Mouse (Mus musculus): ENCODE data around the gene Cnksr3. TPM values are rescaled to one million over a fixed set of nuclear protein-coding genes. Genes with fewer than 3 reads are reported as not detected.

Cnksr3 gene
- polyA plus RNA-seq, 1 experiment from 2014 or later: 3.2 TPM

DNA sequence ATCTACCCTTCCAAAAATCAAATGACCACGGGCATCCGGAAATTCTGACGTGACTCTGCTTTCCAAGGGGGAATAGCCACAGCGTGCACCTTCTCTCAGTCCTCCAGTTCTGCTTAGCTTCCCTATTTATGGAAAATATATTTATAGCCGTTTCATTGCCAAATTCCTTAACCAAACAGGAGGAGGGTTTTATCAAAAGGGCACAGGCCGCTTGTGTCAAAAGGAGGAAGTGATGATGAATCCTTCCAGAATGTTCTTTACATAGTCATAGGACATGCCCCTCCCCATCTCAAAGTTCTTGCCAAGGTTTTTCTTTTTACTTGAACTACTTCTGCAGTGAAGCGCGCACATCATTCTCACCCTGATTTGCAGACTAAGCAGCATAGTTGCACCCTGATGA, 69.8 kb downstream of the Cnksr3 start:
- no peaks in the 10 kb centered on the region for H3K36me3 ChIP-seq (ENCODE audit: control insufficient read depth, insufficient read depth, low read length)
- no peaks in the 10 kb centered on the region for H3K27me3 ChIP-seq (replicated peaks; ENCODE audit: control insufficient read depth, insufficient read depth, low read length)
- no peak overlapping the region for H3K27ac ChIP-seq (ENCODE audit: low read depth, low read length)
- WGBS: 93% methylated on average over 8 of the region's 8 CpGs
- H3K4me3 ChIP-seq (ENCODE audit: low read depth, low read length): no peak overlapping the region
- H3K4me1 ChIP-seq (ENCODE audit: control insufficient read depth, insufficient read depth, low read length): no peaks in the 10 kb centered on the region
- no peaks in the 10 kb centered on the region for H3K9me3 ChIP-seq (replicated peaks; ENCODE audit: control insufficient read depth, low read length)
- DNase-seq (ENCODE audit: low spot score): no peak
- H3K9ac ChIP-seq (ENCODE audit: low read length): no peak overlapping the region
- no peak for ATAC-seq
- no peak overlapping the region for H3K4me2 ChIP-seq (ENCODE audit: low read length)

DNA sequence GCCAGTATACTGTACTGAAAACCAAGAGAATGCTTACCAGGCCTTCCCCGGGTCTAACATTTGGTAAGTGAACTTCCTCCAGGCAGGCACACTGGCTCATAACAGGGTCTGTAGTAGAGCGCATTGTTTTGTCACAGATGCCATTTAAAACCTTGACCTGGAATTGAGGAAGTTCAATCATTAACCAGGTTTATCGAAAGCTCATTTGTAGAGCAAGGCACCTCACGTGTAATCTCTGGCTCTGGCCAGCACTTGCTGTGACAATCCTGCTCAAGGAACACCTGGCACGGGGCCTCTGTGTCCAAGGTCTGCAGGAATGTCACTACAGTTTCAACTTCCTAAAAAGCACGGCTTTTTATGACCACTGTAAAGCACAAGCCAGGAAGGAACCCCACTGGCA, 71.8 kb downstream of the Cnksr3 start:
- H3K27me3 ChIP-seq (replicated peaks; ENCODE audit: control insufficient read depth, insufficient read depth, low read length): no peaks in the 10 kb centered on the region
- WGBS: 87% methylated on average over 6 of the region's 6 CpGs
- ATAC-seq (no peak), DNase-seq (ENCODE audit: low spot score) (no peak)
- no peaks in the 10 kb centered on the region for H3K9me3 ChIP-seq (replicated peaks; ENCODE audit: control insufficient read depth, low read length)
- H3K4me3 ChIP-seq (ENCODE audit: low read depth, low read length): no peak overlapping the region
- no peak overlapping the region for H3K9ac ChIP-seq (ENCODE audit: low read length)
- H3K27ac ChIP-seq (ENCODE audit: low read depth, low read length): no peak overlapping the region
- no peak overlapping the region for H3K4me2 ChIP-seq (ENCODE audit: low read length)
- no peaks in the 10 kb centered on the region for H3K36me3 ChIP-seq (ENCODE audit: control insufficient read depth, insufficient read depth, low read length)
- no peaks in the 10 kb centered on the region for H3K4me1 ChIP-seq (ENCODE audit: control insufficient read depth, insufficient read depth, low read length)

DNA sequence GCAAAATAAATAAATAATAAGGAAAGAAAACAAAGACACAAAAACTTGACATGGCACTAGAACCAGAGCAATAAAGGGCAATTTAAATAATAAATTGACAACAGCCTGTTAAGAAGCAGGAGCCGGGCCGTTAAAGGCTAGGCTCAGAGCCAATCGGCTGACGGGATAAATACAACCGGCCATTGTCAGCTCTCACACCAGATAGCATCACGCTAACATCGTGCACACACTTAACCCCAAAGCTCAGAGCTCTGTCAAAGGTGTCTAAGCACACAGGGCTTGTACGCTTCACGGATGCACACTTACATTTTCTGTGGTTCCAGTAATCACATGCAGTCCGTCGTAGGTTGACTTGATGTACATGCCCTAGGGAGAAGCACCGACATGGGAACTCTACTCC, 74.0 kb downstream of the Cnksr3 start:
- H3K4me3 ChIP-seq (ENCODE audit: low read depth, low read length): no peak overlapping the region
- peak; percentile 39 for DNase-seq (ENCODE audit: low spot score)
- no peak overlapping the region for H3K4me2 ChIP-seq (ENCODE audit: low read length)
- H3K36me3 ChIP-seq (ENCODE audit: control insufficient read depth, insufficient read depth, low read length): 0 out of 2 replicates have a peak, but pooled peaks cover 5% of the 10 kb centered on the region
- H3K27ac ChIP-seq (ENCODE audit: low read depth, low read length): no peak overlapping the region
- 50% methylated on average over 12 of the region's 12 CpGs for WGBS
- H3K27me3 ChIP-seq (replicated peaks; ENCODE audit: control insufficient read depth, insufficient read depth, low read length): no peaks in the 10 kb centered on the region
- H3K4me1 ChIP-seq (ENCODE audit: control insufficient read depth, insufficient read depth, low read length): no peaks in the 10 kb centered on the region
- ATAC-seq: peak; percentile 60; the same call in 1 of the 2 replicates
- no peak overlapping the region for H3K9ac ChIP-seq (ENCODE audit: low read length)
- no peaks in the 10 kb centered on the region for H3K9me3 ChIP-seq (replicated peaks; ENCODE audit: control insufficient read depth, low read length)

DNA sequence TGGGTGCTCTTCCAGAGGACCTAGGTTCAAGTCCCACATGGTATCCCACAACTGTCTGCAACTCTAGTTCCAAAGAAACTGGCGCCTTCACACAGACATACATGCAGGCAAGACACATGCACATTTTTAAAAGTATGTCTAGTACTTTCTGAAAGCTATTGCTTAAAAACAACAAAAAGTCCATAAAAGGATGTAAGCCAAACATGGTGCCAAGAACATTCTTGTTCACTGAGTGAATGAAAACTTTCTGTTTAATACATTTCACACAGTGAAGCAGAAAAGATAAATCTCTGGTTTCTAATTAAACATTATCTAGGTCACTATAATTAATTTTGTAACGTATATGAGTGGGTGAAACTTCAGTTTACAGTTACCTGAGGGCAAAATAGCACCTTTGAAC, 76.3 kb downstream of the Cnksr3 start:
- Histone ChIP-seq H3K4me1 (ENCODE audit: control insufficient read depth, insufficient read depth, low read length) (no peaks in the 10 kb centered on the region), H3K4me3 (ENCODE audit: low read depth, low read length) (no peak overlapping the region), H3K9ac (ENCODE audit: low read length) (no peak overlapping the region), H3K9me3 (replicated peaks; ENCODE audit: control insufficient read depth, low read length) (no peaks in the 10 kb centered on the region), H3K27me3 (replicated peaks; ENCODE audit: control insufficient read depth, insufficient read depth, low read length) (no peaks in the 10 kb centered on the region), H3K4me2 (ENCODE audit: low read length) (no peak overlapping the region), H3K36me3 (ENCODE audit: control insufficient read depth, insufficient read depth, low read length) (0 out of 2 replicates have a peak, but pooled peaks cover 9% of the 10 kb centered on the region), H3K27ac (ENCODE audit: low read depth, low read length) (no peak overlapping the region)
- WGBS: 82% methylated on average over 2 of the region's 2 CpGs
- ATAC-seq: no peak
- DNase-seq (ENCODE audit: low spot score): no peak

DNA sequence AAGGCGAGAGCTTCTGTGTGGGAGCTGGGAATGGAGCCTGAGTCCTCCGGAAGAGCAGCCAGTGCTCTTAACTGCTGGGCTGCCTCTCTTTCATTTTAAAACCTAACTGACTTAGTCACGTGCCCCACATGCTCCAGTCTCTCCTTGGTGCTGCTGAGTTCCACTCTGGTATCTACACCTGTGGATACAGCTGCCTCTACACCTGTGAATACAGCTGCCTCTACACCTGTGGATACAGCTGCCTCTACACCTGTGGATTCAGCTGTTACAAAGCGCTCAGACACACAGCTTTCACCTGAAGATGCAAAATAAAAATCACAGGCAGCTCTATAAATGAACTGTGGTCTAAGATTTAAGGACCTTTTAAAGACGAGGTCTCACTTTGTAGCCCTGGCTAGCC, 79.0 kb downstream of the Cnksr3 start:
- ATAC-seq (no peak), DNase-seq (ENCODE audit: low spot score) (no peak)
- no peak overlapping the region for H3K4me2 ChIP-seq (ENCODE audit: low read length)
- H3K9me3 ChIP-seq (replicated peaks; ENCODE audit: control insufficient read depth, low read length): no peaks in the 10 kb centered on the region
- H3K27me3 ChIP-seq (replicated peaks; ENCODE audit: control insufficient read depth, insufficient read depth, low read length): no peaks in the 10 kb centered on the region
- no peaks in the 10 kb centered on the region for H3K4me1 ChIP-seq (ENCODE audit: control insufficient read depth, insufficient read depth, low read length)
- no peak overlapping the region for H3K4me3 ChIP-seq (ENCODE audit: low read depth, low read length)
- H3K9ac ChIP-seq (ENCODE audit: low read length): no peak overlapping the region
- WGBS: 92% methylated on average over 5 of the region's 5 CpGs
- H3K27ac ChIP-seq (ENCODE audit: low read depth, low read length): no peak overlapping the region
- H3K36me3 ChIP-seq (ENCODE audit: control insufficient read depth, insufficient read depth, low read length): 0 out of 2 replicates have a peak, but pooled peaks cover 9% of the 10 kb centered on the region

DNA sequence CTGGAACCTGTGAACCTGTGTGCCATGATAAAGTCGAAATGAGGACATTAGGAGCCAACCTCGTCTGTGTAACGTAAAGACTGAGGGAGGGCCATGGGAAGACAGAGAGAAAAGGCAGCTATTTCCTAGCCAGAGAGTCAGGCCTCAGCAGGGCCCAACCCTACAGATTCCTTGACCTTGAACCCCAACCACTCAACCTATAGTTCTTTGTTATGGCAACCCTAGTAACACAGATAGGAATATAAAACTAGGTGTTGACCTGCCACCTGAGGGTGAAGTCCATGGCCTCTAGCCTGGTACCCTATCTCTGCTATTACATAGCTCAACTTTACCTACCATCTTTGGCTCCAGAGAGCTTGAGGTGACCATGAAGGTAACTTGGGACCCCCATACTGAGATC, 80.6 kb downstream of the Cnksr3 start:
- ATAC-seq: no peak
- no peak overlapping the region for H3K4me2 ChIP-seq (ENCODE audit: low read length)
- no peak overlapping the region for H3K9ac ChIP-seq (ENCODE audit: low read length)
- H3K36me3 ChIP-seq (ENCODE audit: control insufficient read depth, insufficient read depth, low read length): 0 out of 2 replicates have a peak, but pooled peaks cover 9% of the 10 kb centered on the region
- no peak overlapping the region for H3K4me3 ChIP-seq (ENCODE audit: low read depth, low read length)
- no peaks in the 10 kb centered on the region for H3K27me3 ChIP-seq (replicated peaks; ENCODE audit: control insufficient read depth, insufficient read depth, low read length)
- H3K9me3 ChIP-seq (replicated peaks; ENCODE audit: control insufficient read depth, low read length): no peaks in the 10 kb centered on the region
- H3K4me1 ChIP-seq (ENCODE audit: control insufficient read depth, insufficient read depth, low read length): no peaks in the 10 kb centered on the region
- WGBS: 98% methylated on average over 3 of the region's 3 CpGs
- H3K27ac ChIP-seq (ENCODE audit: low read depth, low read length): no peak overlapping the region
- DNase-seq (ENCODE audit: low spot score): no peak

DNA sequence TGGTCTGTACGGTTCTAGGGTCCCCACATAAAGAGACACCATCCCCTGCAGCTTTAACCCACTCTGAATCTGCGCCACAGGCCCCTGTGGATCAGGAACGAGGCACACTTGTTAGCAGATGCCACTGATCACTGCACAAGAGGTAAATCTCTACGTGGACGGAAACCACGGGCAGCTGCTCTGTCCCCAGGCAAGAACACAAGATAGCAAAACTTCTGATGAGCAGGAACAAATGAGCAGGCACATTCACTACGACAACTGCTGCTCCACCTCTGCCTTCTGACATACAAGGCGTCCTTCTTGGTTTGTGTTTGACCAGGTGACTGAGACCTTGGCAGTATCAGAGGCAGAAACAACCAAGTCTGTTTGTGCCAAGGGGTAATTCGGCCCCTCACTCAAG, 84.2 kb downstream of the Cnksr3 start:
- ATAC-seq (no peak), DNase-seq (ENCODE audit: low spot score) (no peak)
- 92% methylated on average over 9 of the region's 9 CpGs for WGBS
- H3K4me2 ChIP-seq (ENCODE audit: low read length): no peak overlapping the region
- no peaks in the 10 kb centered on the region for H3K27me3 ChIP-seq (replicated peaks; ENCODE audit: control insufficient read depth, insufficient read depth, low read length)
- H3K9me3 ChIP-seq (replicated peaks; ENCODE audit: control insufficient read depth, low read length): no peaks in the 10 kb centered on the region
- H3K4me3 ChIP-seq (ENCODE audit: low read depth, low read length): no peak overlapping the region
- 0 out of 2 replicates have a peak, but pooled peaks cover 1% of the 10 kb centered on the region for H3K36me3 ChIP-seq (ENCODE audit: control insufficient read depth, insufficient read depth, low read length)
- H3K9ac ChIP-seq (ENCODE audit: low read length): no peak overlapping the region
- H3K27ac ChIP-seq (ENCODE audit: low read depth, low read length): no peak overlapping the region
- H3K4me1 ChIP-seq (ENCODE audit: control insufficient read depth, insufficient read depth, low read length): no peaks in the 10 kb centered on the region

DNA sequence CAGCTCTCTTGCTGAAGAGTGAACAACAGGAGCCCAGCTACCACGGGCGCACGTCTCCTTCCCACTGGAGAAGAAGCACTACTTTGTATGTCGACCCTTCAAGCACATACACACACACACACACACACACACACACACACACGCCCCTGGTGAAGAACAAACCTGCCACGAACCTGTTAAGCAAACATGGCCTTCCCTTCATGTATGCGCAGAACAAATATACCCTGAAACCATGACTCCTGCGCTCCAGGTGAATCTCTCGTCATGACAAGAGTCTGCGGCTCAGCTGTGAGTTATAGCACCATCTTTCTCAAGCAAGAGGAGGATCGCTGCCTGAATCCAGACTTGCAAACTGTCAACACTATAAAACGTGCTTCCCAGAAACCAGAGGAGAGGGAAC, 85.2 kb downstream of the Cnksr3 start:
- WGBS: 96% methylated on average over 12 of the region's 12 CpGs

DNA sequence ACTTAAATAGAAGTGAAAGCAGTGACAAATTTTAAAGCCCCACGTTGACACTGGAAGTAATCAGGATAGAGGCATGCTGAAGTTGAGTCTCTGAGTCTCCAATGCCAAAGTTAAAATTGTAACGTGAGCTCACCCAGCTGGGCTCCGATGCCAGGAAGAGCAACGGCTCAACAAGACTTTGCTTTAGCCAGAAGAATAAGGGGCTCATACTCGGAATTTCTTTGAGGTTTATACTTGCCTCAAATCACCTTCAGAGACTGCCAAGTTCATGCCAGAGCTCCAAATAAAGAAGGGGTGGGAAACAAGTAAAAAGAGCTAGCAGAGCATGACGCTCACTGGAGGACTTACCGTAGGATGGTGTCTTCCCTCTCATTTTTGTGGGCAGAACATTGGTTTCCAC, 85.8 kb downstream of the Cnksr3 start:
- H3K27ac ChIP-seq (ENCODE audit: low read depth, low read length): no peak overlapping the region
- no peak overlapping the region for H3K4me2 ChIP-seq (ENCODE audit: low read length)
- H3K4me1 ChIP-seq (ENCODE audit: control insufficient read depth, insufficient read depth, low read length): no peaks in the 10 kb centered on the region
- H3K27me3 ChIP-seq (replicated peaks; ENCODE audit: control insufficient read depth, insufficient read depth, low read length): no peaks in the 10 kb centered on the region
- H3K4me3 ChIP-seq (ENCODE audit: low read depth, low read length): no peak overlapping the region
- WGBS: 73% methylated on average over 7 of the region's 7 CpGs
- no peaks in the 10 kb centered on the region for H3K36me3 ChIP-seq (ENCODE audit: control insufficient read depth, insufficient read depth, low read length)
- DNase-seq (ENCODE audit: low spot score): no peak
- ATAC-seq: no peak
- no peaks in the 10 kb centered on the region for H3K9me3 ChIP-seq (replicated peaks; ENCODE audit: control insufficient read depth, low read length)
- no peak overlapping the region for H3K9ac ChIP-seq (ENCODE audit: low read length)

More for the DNA sequence above, 85.2 kb downstream of the Cnksr3 start:
- no peaks in the 10 kb centered on the region for H3K9me3 ChIP-seq (replicated peaks; ENCODE audit: control insufficient read depth, low read length)
- no peak overlapping the region for H3K27ac ChIP-seq (ENCODE audit: low read depth, low read length)
- no peak overlapping the region for H3K4me3 ChIP-seq (ENCODE audit: low read depth, low read length)
- DNase-seq (ENCODE audit: low spot score) (no peak), ATAC-seq (no peak)
- no peaks in the 10 kb centered on the region for H3K36me3 ChIP-seq (ENCODE audit: control insufficient read depth, insufficient read depth, low read length)
- no peak overlapping the region for H3K4me2 ChIP-seq (ENCODE audit: low read length)
- H3K9ac ChIP-seq (ENCODE audit: low read length): no peak overlapping the region
- H3K4me1 ChIP-seq (ENCODE audit: control insufficient read depth, insufficient read depth, low read length): no peaks in the 10 kb centered on the region
- no peaks in the 10 kb centered on the region for H3K27me3 ChIP-seq (replicated peaks; ENCODE audit: control insufficient read depth, insufficient read depth, low read length)
